8 mouse cellular contexts compared by ENCODE assay signal in genomic region chr1:81300735-81301134, GRCm38 (mm10).
A peak's percentile ranks its signal among the peaks of the same experiment; 100 is the strongest.
DNase-seq lines count a peak whose midpoint lies in the region; ATAC-seq lines count a peak whose summit lies in the region.

No protein-coding gene starts in this region.

- no peak overlapping the region for H3K4me2 ChIP-seq in midbrain, embryonic 11.5 days

- H3K4me1 ChIP-seq in midbrain, embryonic 11.5 days (ENCODE audit: control insufficient read depth, insufficient read depth, low read length) = no peaks in the 10 kb centered on the region
- H3K4me1 ChIP-seq in midbrain, embryonic 10.5 days = no peaks in the 10 kb centered on the region

- H3K4me3 ChIP-seq in midbrain, embryonic 11.5 days (ENCODE audit: low read depth, low read length) = no peak overlapping the region
- H3K4me3 ChIP-seq in midbrain, embryonic 10.5 days = no peak overlapping the region

- no peak overlapping the region for H3K9ac ChIP-seq in midbrain, embryonic 11.5 days (ENCODE audit: low read length)

- H3K36me3 ChIP-seq in midbrain, embryonic 11.5 days (ENCODE audit: control insufficient read depth, insufficient read depth, low read length) = no peaks in the 10 kb centered on the region
- H3K36me3 ChIP-seq in midbrain, embryonic 10.5 days = no peaks in the 10 kb centered on the region

- H3K27me3 ChIP-seq in midbrain, embryonic 11.5 days (ENCODE audit: control insufficient read depth, insufficient read depth, low read length) = no peaks in the 10 kb centered on the region
- H3K27me3 ChIP-seq in midbrain, embryonic 10.5 days (ENCODE audit: low read depth, poor library complexity, severe bottlenecking) = no peaks in the 10 kb centered on the region

- H3K27ac ChIP-seq in midbrain, embryonic 11.5 days (ENCODE audit: low read depth, low read length) = no peak overlapping the region
- no peak overlapping the region for H3K27ac ChIP-seq in midbrain, embryonic 10.5 days (replicated peaks)

- 55% methylated on average over 4 of the region's 4 CpGs for WGBS in midbrain, embryonic 11.5 days
- 56% methylated on average over 4 of the region's 4 CpGs for WGBS in midbrain, embryonic 10.5 days

- intact Hi-C loops in gastrocnemius, postnatal 14 days (cut with DNase I; ENCODE audit: low total_unique reads) = no loop called here

- DNase-seq in cerebellum, postnatal 4 days (ENCODE audit: low spot score in 2 of 2) = no peak
- peak; percentile 83 for DNase-seq in midbrain, embryonic 11.5 days (ENCODE audit: low spot score, missing footprints)
- no peak for DNase-seq in midbrain, embryonic 10.5 days (ENCODE audit: low spot score)
- DNase-seq in forelimb bud, embryonic 11.5 days (ENCODE audit: low read depth, low spot score) = peak; percentile 25
- peak; percentile 70 for DNase-seq in retina, embryonic 14.5 days (ENCODE audit: low spot score)
- DNase-seq in gastrocnemius, postnatal 14 days = no peak

- H3K9me3 ChIP-seq in midbrain, embryonic 11.5 days (ENCODE audit: control insufficient read depth, low read length) = no peaks in the 10 kb centered on the region
- no peaks in the 10 kb centered on the region for H3K9me3 ChIP-seq in midbrain, embryonic 10.5 days (replicated peaks)

- ATAC-seq in cerebellum, adult (ENCODE audit: insufficient number of reproducible peaks, low FRiP score, low TSS enrichment) = 0 out of 2 replicates have a peak, but pooled peaks have one; percentile 56
- peak; percentile 74 for ATAC-seq in midbrain, embryonic 11.5 days (ENCODE audit: low FRiP score)
- no peak for ATAC-seq in megakaryocyte, adult 5-6 weeks (ENCODE audit: poor library complexity, severe bottlenecking)

Comparison
In these comparisons a context has a peak if more than half of its experiments do, and no peak if none do; other contexts are left out.
1. DNase-seq: peak in midbrain, embryonic 11.5 days (single experiment), forelimb bud, embryonic 11.5 days (single experiment) and retina, embryonic 14.5 days (single experiment); none in cerebellum, postnatal 4 days (0 of 2), midbrain, embryonic 10.5 days (single experiment) and gastrocnemius, postnatal 14 days (single experiment).